Mouse (Mus musculus) kidney, embryonic 16.5 days (tissue): ENCODE results near the gene Flnc. TPM values are rescaled to one million over a fixed set of nuclear protein-coding genes. Genes with fewer than 3 reads are reported as not detected.
A peak's percentile ranks its signal among the peaks of the same experiment; 100 is the strongest.

Experiments used
- ATAC-seq: fragments of 200-750 bp; cut with Nextera tagmentation; 2 replicates; pipeline ENCODE4 v1.8.0; 2017; ENCODE audit warnings: moderate TSS enrichment; ENCODE audit not compliant: low FRiP score, low TSS enrichment
- H3K27ac ChIP-seq: fragments of 300-500 bp; sonication (generic); 2 replicates; pipeline ENCODE4 v1.5.1; 2014; ENCODE audit warnings: low read length
- H3K27me3 ChIP-seq: fragments of 300-500 bp; sonication (generic); 2 replicates; pipeline ENCODE4 v1.6.1; 2014; ENCODE audit warnings: low read length, control low read depth, mixed read lengths; ENCODE audit not compliant: insufficient read depth
- H3K36me3 ChIP-seq: fragments of 300-500 bp; sonication (generic); 2 replicates; pipeline ENCODE4 v1.6.1; 2014; ENCODE audit warnings: low read length, control low read depth, mixed read lengths; ENCODE audit not compliant: insufficient read depth
- H3K4me1 ChIP-seq: fragments of 300-500 bp; sonication (generic); 2 replicates; pipeline ENCODE4 v1.6.1; 2014; ENCODE audit warnings: low read length, control low read depth, mixed read lengths; ENCODE audit not compliant: insufficient read depth
- H3K4me2 ChIP-seq: fragments of 300-500 bp; sonication (generic); replicated peaks from 2 replicates; pipeline ENCODE4 v1.6.1; 2014; ENCODE audit warnings: low read depth, low read length
- H3K4me3 ChIP-seq: fragments of 300-500 bp; sonication (generic); 2 replicates; pipeline ENCODE4 v1.5.1; 2014; ENCODE audit warnings: mild to moderate bottlenecking, low read length
- H3K9ac ChIP-seq: fragments of 300-500 bp; sonication (generic); replicated peaks from 2 replicates; pipeline ENCODE4 v1.6.1; 2014; ENCODE audit warnings: low read length
- H3K9me3 ChIP-seq: fragments of 300-500 bp; sonication (generic); 2 replicates; pipeline ENCODE4 v1.6.1; 2016; ENCODE audit warnings: low read length, control low read depth
- WGBS: fragments of 180-500 bp; shearing (Covaris S2); extraction: QIAGEN DNeasy Blood & Tissue Kit; methylation state at CpG from one replicate; pipeline ENCODE4 v1.1.7; 2014; 5-methylcytosine and 5-hydroxymethylcytosine counted together
- polyA plus RNA-seq: library from polyadenylated mRNA; unstranded; fragments of >200 nt; fragmentation: Nextera tagmentation; extraction: Ambion mirVana; gene quantifications from 2 replicates; pipeline ENCODE4 v1.2.1, GENCODE M21; 2015

The Flnc gene
- polyA plus RNA-seq, 1 experiment from 2014 or later: 8.0 TPM

DNA sequence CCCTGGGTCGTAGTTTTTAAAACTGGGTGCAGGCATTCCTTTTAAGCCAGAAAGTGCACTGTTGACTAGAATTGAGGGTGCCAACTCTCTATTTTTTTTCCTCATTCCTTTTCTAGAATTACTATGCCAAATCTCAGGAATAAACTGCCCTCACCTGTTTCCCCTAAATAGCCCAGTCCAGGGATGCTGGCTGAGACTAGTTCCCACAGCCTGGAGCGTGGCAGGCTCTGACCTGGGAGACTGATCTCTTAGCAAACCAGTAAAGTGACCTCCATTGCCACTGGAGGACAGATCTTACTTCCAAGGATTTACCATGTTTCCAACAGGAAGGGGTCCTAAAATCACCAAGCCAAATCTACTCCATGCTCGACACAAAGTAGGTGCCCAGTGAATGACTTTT, 35.8 kb downstream of the Flnc start:
- Histone ChIP-seq H3K4me3 (peak overlapping the region; percentile 81), H3K9me3 (no peaks in the 10 kb centered on the region), H3K36me3 (peaks cover 10% of the 10 kb centered on the region), H3K4me1 (peaks cover 12% of the 10 kb centered on the region), H3K27ac (peak overlapping the region; percentile 82), H3K4me2 (peak overlapping the region; percentile 62), H3K9ac (peak overlapping the region; percentile 70), H3K27me3 (no peaks in the 10 kb centered on the region)
- no peak for ATAC-seq
- WGBS: 82% methylated on average over 3 of the region's 3 CpGs

DNA sequence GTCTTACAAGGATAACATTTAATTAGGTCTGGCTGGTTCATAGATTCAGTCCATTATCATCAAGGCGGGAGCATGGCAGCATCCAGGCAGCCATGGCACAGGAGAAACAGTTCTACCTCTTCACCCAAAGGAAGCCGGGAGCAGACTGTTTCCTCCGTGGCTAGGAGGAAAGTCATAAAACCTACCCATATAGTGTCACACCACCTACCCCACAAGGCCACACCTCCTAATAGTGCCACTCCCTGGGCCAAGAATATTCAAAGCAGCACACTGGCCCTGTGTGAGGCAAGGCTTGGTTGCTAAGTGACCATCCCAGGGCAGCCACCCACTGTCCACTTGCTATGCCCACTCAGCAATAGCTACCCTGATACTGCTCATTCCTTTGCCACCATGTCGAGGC, 38.1 kb downstream of the Flnc start, which contains the start of gene Atp6v1fnb:
Atp6v1fnb (plus strand) TSS at position 301 of the 400 bp plus-strand sequence.
- WGBS: 82% methylated on average over 4 of the region's 4 CpGs
- no peaks in the 10 kb centered on the region for H3K9me3 ChIP-seq

GRCm38 (mm10) chr6:29473941-29474691, 41.1 kb downstream of the Flnc start:
- H3K4me3 ChIP-seq: peak overlapping the region; percentile 55
- H3K9ac ChIP-seq: peak overlapping the region; percentile 61
- H3K27me3 ChIP-seq: no peaks in the 10 kb centered on the region
- 4% methylated on average over 33 of the region's 33 CpGs for WGBS
- ATAC-seq: peak; percentile 97
- peaks cover 8% of the 10 kb centered on the region; the same call in 1 of the 2 replicates for H3K4me1 ChIP-seq
- H3K9me3 ChIP-seq: no peaks in the 10 kb centered on the region
- H3K27ac ChIP-seq: no peak overlapping the region
- H3K4me2 ChIP-seq: peak overlapping the region; percentile 74
- peaks cover 10% of the 10 kb centered on the region for H3K36me3 ChIP-seq

More for the DNA sequence above, 38.1 kb downstream of the Flnc start, which contains the start of gene Atp6v1fnb:
- Histone ChIP-seq H3K27ac (no peak within 1 kb of the TSS), H3K4me3 (no peak within 1 kb of the TSS), H3K4me1 (peaks cover 15% of the 10 kb centered on the region), H3K36me3 (peaks cover 10% of the 10 kb centered on the region), H3K27me3 (no peaks in the 10 kb centered on the region), H3K9ac (no peak within 1 kb of the TSS), H3K4me2 (no peak within 1 kb of the TSS)
- no peak for ATAC-seq

DNA sequence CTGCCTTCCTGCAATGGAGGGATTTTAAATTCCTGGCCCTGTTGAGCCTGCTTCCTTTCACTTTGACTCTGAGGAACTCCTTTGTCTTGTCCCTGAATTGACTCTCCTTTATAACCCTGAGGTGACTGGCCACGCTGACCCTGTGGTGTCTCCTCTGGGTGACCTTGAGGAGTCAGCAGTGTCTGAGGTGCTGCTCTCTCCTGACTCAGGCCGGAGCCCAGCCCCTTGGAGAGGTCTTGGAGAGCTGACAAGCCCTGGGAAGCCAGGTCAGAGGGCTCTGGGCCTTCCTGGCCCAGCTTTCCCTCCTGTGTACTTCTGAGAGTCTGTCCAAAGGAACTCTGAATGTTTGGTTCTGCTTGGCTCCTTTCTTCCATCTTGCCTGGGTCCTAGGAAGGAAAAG, 41.7 kb downstream of the Flnc start:
- Histone ChIP-seq H3K4me2 (peak overlapping the region; percentile 74; the same call in 1 of the 2 replicates), H3K27me3 (no peaks in the 10 kb centered on the region), H3K27ac (no peak overlapping the region), H3K4me3 (no peak overlapping the region), H3K4me1 (peaks cover 8% of the 10 kb centered on the region; the same call in 1 of the 2 replicates), H3K9me3 (no peaks in the 10 kb centered on the region), H3K9ac (0 out of 2 replicates have a peak overlapping the region, but pooled peaks have one; percentile 61), H3K36me3 (peaks cover 10% of the 10 kb centered on the region)
- no peak for ATAC-seq
- 69% methylated on average over 2 of the region's 2 CpGs for WGBS

DNA sequence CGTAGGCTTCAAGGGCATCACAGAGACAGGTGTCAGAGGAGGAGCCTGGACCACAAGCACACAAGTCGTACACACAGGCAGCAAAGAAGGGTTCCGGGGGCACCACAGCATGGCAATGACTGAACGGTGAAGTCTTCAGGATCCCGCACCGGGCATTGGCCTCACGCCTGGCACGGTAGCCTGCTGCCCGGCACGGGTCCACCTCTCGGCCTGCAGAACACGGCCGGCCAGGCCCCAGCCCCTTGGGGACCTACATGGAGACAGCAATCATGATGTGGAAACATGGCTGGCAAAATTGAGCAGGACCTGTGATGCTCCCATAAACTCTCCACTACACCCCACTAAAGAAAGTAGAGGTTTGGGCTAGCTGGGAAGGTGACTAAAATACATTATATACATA, 49.6 kb downstream of the Flnc start:
- no peak for ATAC-seq
- Histone ChIP-seq H3K9me3 (no peaks in the 10 kb centered on the region), H3K27ac (no peak overlapping the region), H3K27me3 (no peaks in the 10 kb centered on the region), H3K4me2 (no peak overlapping the region), H3K4me1 (peaks cover 10% of the 10 kb centered on the region; the same call in 1 of the 2 replicates), H3K4me3 (no peak overlapping the region), H3K36me3 (no peaks in the 10 kb centered on the region), H3K9ac (no peak overlapping the region)
- WGBS: 96% methylated on average over 13 of the region's 13 CpGs

DNA sequence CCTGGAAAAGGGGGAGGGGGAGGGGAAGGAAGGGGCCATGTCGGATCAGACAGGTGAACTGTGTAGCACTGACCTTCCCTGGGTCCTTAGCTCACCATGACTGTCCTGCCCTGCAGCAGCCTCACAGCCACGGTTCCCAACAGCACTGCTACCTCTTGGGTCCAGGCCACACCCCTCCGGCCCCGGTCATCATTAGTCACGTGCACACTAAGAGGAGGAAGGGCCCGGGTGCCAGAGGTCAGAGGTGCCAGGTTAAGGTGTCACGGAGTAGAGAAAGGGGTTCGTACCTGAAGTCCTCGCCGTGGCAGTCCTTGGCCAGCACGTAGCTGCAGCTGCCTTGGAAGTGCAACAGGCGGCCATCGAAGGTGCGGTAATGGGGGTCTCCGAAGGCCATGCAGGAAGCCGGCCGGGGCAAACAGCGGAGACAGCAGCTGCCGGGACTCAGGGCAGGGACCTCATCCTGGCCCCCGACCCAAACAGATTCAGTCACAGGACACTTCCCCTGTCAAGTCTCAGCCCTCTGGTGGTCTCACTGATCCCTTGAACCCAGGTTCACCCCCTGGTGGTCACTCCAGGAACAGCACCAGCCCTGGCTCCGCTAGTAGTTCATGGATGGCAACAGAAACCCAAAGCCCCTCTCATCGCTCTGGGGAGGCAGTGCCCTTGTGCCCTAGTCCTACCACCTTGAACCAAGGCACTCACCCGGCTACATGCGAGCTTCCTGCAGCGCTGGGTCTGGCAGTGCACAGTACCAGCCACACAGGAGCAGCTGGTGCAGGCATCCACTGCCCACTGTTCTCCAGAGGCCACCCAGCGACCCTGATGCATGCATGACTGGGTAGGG, 51.9 kb downstream of the Flnc start:
- Histone ChIP-seq H3K27ac (no peak overlapping the region), H3K36me3 (no peaks in the 10 kb centered on the region), H3K4me1 (peaks cover 10% of the 10 kb centered on the region; the same call in 1 of the 2 replicates), H3K27me3 (no peaks in the 10 kb centered on the region), H3K9me3 (no peaks in the 10 kb centered on the region), H3K4me3 (peak overlapping the region; percentile 46), H3K4me2 (peak overlapping the region; percentile 83), H3K9ac (peak overlapping the region; percentile 60)
- 6% methylated on average over 24 of the region's 26 CpGs for WGBS
- ATAC-seq: peak; percentile 79

DNA sequence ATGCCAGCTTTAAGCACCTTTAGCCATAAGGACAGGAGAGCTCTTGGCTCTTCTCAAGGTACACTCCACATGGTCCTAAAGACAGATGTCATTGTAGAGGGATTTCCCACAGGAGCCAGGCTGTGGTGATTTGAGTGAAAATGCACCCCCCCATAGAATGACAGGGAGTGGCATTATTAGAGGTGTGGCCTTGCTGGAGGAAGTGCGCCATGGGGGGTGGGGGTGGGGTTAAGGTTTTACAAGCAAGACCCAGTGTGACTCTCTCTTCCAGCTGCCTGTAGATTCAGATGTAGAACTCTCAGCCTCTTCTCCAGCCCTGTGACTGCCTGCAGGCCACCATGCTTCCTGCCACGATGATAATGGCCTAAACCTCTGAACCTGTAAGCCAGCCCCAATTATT, 52.9 kb downstream of the Flnc start:
- H3K36me3 ChIP-seq: peaks cover 6% of the 10 kb centered on the region; the same call in 1 of the 2 replicates
- WGBS: 50% methylated on average over 2 of the region's 2 CpGs
- no peak overlapping the region for H3K4me2 ChIP-seq
- H3K4me3 ChIP-seq: no peak overlapping the region
- H3K27me3 ChIP-seq: no peaks in the 10 kb centered on the region
- peaks cover 10% of the 10 kb centered on the region; the same call in 1 of the 2 replicates for H3K4me1 ChIP-seq
- H3K27ac ChIP-seq: no peak overlapping the region
- no peak for ATAC-seq
- no peaks in the 10 kb centered on the region for H3K9me3 ChIP-seq
- H3K9ac ChIP-seq: no peak overlapping the region

DNA sequence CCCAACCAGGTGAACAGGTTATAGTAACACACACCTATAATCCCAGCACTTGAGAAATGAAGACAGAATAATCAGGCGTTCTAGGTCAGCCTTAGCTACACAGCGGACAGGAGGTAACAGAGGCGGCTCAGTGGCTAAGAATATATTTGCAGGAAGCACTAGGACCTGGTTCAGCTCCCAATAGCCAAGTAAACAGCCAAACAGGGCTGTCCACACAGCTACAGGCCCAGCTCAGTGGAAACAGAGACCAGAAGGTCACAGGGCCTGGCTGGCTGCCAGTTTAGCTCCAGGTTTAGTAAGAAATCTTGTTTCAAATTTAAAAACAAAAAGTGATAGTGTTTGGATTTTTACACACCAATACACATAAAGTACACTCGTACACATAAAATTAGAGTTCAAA, 61.0 kb downstream of the Flnc start:
- no peaks in the 10 kb centered on the region for H3K9me3 ChIP-seq
- WGBS: 68% methylated on average over 4 of the region's 4 CpGs
- H3K9ac ChIP-seq: no peak overlapping the region
- H3K36me3 ChIP-seq: peaks cover 9% of the 10 kb centered on the region; the same call in 1 of the 2 replicates
- H3K27ac ChIP-seq: no peak overlapping the region
- no peak overlapping the region for H3K4me3 ChIP-seq
- no peaks in the 10 kb centered on the region for H3K4me1 ChIP-seq
- no peak overlapping the region for H3K4me2 ChIP-seq
- no peaks in the 10 kb centered on the region for H3K27me3 ChIP-seq
- no peak for ATAC-seq

GRCm38 (mm10) chr6:29496270-29496669, 63.2 kb downstream of the Flnc start:
- H3K9me3 ChIP-seq: no peaks in the 10 kb centered on the region
- H3K36me3 ChIP-seq: 0 out of 2 replicates have a peak, but pooled peaks cover 3% of the 10 kb centered on the region
- no peaks in the 10 kb centered on the region for H3K27me3 ChIP-seq
- no peak overlapping the region for H3K9ac ChIP-seq
- no peak overlapping the region for H3K27ac ChIP-seq
- H3K4me1 ChIP-seq: no peaks in the 10 kb centered on the region
- WGBS: 28% methylated on average over 19 of the region's 25 CpGs
- H3K4me2 ChIP-seq: peak overlapping the region; percentile 39
- H3K4me3 ChIP-seq: peak overlapping the region; percentile 17
- ATAC-seq: 0 out of 2 replicates have a peak, but pooled peaks have one; percentile 17
